Mouse (Mus musculus): ENCODE results near the gene Tmem236. TPM values are rescaled to one million over a fixed set of nuclear protein-coding genes. Genes with fewer than 3 reads are reported as not detected.

Gene Tmem236
- 446 TPM for polyA plus RNA-seq (2014; fragmentation: Illumina TruSeq; extraction: RNeasy Lipid Tissue Mini Kit (QIAGEN cat#74804); ENCODE audit: low replicate concordance)

GRCm38 (mm10) chr2:14174334-14174733, at the start of gene Tmem236:
Tmem236 (plus strand) TSS chr2:14174523.

DNA sequence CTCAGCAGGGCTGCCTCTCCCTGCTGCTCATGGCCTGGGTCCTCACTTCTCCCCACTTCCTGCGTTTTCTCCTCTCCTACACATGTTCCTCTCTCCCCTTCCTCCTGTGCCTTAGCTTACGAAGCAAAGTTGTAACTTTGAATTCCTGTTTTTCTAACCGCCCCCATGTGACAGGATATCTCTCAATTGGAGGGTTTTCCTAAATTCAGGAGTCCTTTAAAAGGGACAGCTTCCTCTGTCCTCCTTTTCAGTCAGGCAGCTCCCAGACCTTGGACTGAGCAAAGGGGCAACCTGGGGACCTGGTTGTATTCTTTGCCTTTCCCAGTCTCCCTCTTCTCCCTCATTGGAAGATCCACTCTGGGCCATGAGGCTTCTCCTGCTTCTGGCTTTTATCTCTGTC, 54.8 kb downstream of the Tmem236 start, which contains the start of gene Mrc1:
Gene Mrc1, plus strand, starts transcription at position 244 of the 400 bp plus-strand sequence.

Other genes starting within 250 kb of the Tmem236 start
- 89.9 TPM for gene Hacd1, start 118.4 kb upstream of the Tmem236 start, polyA plus RNA-seq (2014; fragmentation: Illumina TruSeq; extraction: RNeasy Lipid Tissue Mini Kit (QIAGEN cat#74804); ENCODE audit: low replicate concordance)
- gene Stam, start 100.4 kb upstream of the Tmem236 start, polyA plus RNA-seq (2014; fragmentation: Illumina TruSeq; extraction: RNeasy Lipid Tissue Mini Kit (QIAGEN cat#74804); ENCODE audit: low replicate concordance) = 119 TPM
- 26.7 TPM for gene Mrc1, start 54.9 kb downstream of the Tmem236 start, polyA plus RNA-seq (2014; fragmentation: Illumina TruSeq; extraction: RNeasy Lipid Tissue Mini Kit (QIAGEN cat#74804); ENCODE audit: low replicate concordance)
- not detected for gene Slc39a12, start 213.8 kb downstream of the Tmem236 start, polyA plus RNA-seq (2014; fragmentation: Illumina TruSeq; extraction: RNeasy Lipid Tissue Mini Kit (QIAGEN cat#74804); ENCODE audit: low replicate concordance)